Comparison of ENCODE assay signal across 8 mouse cellular contexts in genomic region chr6:124755831-124756595, GRCm38 (mm10). TPM values are rescaled to one million over a fixed set of nuclear protein-coding genes. Genes with fewer than 3 reads are reported as not detected.
A peak's percentile ranks its signal among the peaks of the same experiment; 100 is the strongest.
DNase-seq lines count a peak whose midpoint lies in the region; ATAC-seq lines count a peak whose summit lies in the region.

Gm45234 (minus strand) TSS chr6:124756021.
Atn1 (minus strand) TSS chr6:124756524.

- H3K4me2 ChIP-seq in lung, embryonic 16.5 days (ENCODE audit: low read depth, low read length): peak within 1 kb of the TSS; percentile 53

- peak within 1 kb of the TSS; percentile 98 for H3K27ac ChIP-seq in heart, embryonic 10.5 days
- peak within 1 kb of the TSS; percentile 97 for H3K27ac ChIP-seq in lung, embryonic 16.5 days (ENCODE audit: low read length)

- peaks cover 50% of the 10 kb centered on the region for H3K4me1 ChIP-seq in heart, embryonic 10.5 days
- H3K4me1 ChIP-seq in lung, embryonic 16.5 days (replicated peaks; ENCODE audit: control insufficient read depth, insufficient read depth, low read length): peaks cover 39% of the 10 kb centered on the region

- no peak for DNase-seq in frontal cortex, postnatal 36 days (ENCODE audit: low spot score in 2 of 2)
- DNase-seq in embryo, embryonic 11 days: peak; percentile 86
- DNase-seq in heart, embryonic 10.5 days (ENCODE audit: low spot score): peak; percentile 83
- peak; percentile 58 to 70 for DNase-seq in kidney, adult 8-10 months
- peak; percentile 68 for DNase-seq in retina, embryonic 14.5 days (ENCODE audit: low spot score)

- H3K9me3 ChIP-seq in heart, embryonic 10.5 days: no peaks in the 10 kb centered on the region
- no peaks in the 10 kb centered on the region for H3K9me3 ChIP-seq in lung, embryonic 16.5 days (ENCODE audit: control insufficient read depth, low read length)

- H3K36me3 ChIP-seq in heart, embryonic 10.5 days: no peaks in the 10 kb centered on the region
- H3K36me3 ChIP-seq in lung, embryonic 16.5 days (ENCODE audit: control insufficient read depth, insufficient read depth, low read length): no peaks in the 10 kb centered on the region

- peak within 1 kb of the TSS; percentile 92 for H3K9ac ChIP-seq in lung, embryonic 16.5 days (ENCODE audit: low read length)

- ATAC-seq in frontal cortex, adult (ENCODE audit: low TSS enrichment): peak; percentile 10; the same call in 1 of the 2 replicates
- peak; percentile 33 for ATAC-seq in activated CD4-positive, CD25-positive, alpha-beta regulatory T cell, adult 4 months
- ATAC-seq in lung, embryonic 16.5 days (ENCODE audit: low read depth): peak; percentile 68

- peak within 1 kb of the TSS; percentile 92 for H3K4me3 ChIP-seq in heart, embryonic 10.5 days
- peak within 1 kb of the TSS; percentile 75 for H3K4me3 ChIP-seq in lung, embryonic 16.5 days (ENCODE audit: low read length)

- H3K27me3 ChIP-seq in heart, embryonic 10.5 days (ENCODE audit: insufficient read depth, poor library complexity, severe bottlenecking): 0 out of 2 replicates have a peak, but pooled peaks cover 2% of the 10 kb centered on the region
- H3K27me3 ChIP-seq in lung, embryonic 16.5 days (ENCODE audit: control insufficient read depth, insufficient read depth, low read depth, low read length): no peaks in the 10 kb centered on the region

- WGBS in heart, embryonic 10.5 days: 1% methylated on average over 93 of the region's 100 CpGs
- under 1% methylated on average over 45 of the region's 100 CpGs for WGBS in lung, embryonic 16.5 days

RNA-seq across cellular contexts. Expression of gene Gm45234, which starts in this region (rescaled TPM):
- not detected for polyA plus RNA-seq in activated CD4-positive, CD25-positive, alpha-beta regulatory T cell, adult 4 months (2017; shearing (Covaris generic))
- polyA plus RNA-seq in heart, embryonic 10.5 days (2016; fragmentation: Nextera tagmentation; extraction: Ambion mirVana): not detected in 2 replicates
- polyA plus RNA-seq in lung, embryonic 16.5 days (2015; fragmentation: Nextera tagmentation; extraction: Ambion mirVana): not detected in 2 replicates

RNA-seq across cellular contexts. Expression of gene Atn1, which starts in this region (rescaled TPM):
- polyA plus RNA-seq in activated CD4-positive, CD25-positive, alpha-beta regulatory T cell, adult 4 months (2017; shearing (Covaris generic)): 1 to 10 TPM; 3.3 to 5.7 TPM
- polyA plus RNA-seq in heart, embryonic 10.5 days (2016; fragmentation: Nextera tagmentation; extraction: Ambion mirVana): 7.4 and 11.4 TPM in 2 replicates
- polyA plus RNA-seq in lung, embryonic 16.5 days (2015; fragmentation: Nextera tagmentation; extraction: Ambion mirVana): 14.0 and 14.7 TPM in 2 replicates

Comparison
In these comparisons a context has a peak if more than half of its experiments do, and no peak if none do; other contexts are left out.
1. ATAC-seq: peak in every context shown above with its lines; median percentile 68 in lung, embryonic 16.5 days; 33 in activated CD4-positive, CD25-positive, alpha-beta regulatory T cell, adult 4 months; 10 in frontal cortex, adult.
2. DNase-seq: peak in embryo, embryonic 11 days (single experiment), heart, embryonic 10.5 days (single experiment), kidney, adult 8-10 months (2 of 2) and retina, embryonic 14.5 days (single experiment); none in frontal cortex, postnatal 36 days (0 of 2).